ENCODE assay signal across 11 mouse cellular contexts in genomic region chr4:118589733-118590130, GRCm38 (mm10). TPM values are rescaled to one million over a fixed set of nuclear protein-coding genes. Genes with fewer than 3 reads are reported as not detected.
DNase-seq lines count a peak whose midpoint lies in the region; ATAC-seq and TF ChIP-seq lines count a peak whose summit lies in the region.
"Had no signal": no experiment of that assay in that cellular context is flagged by ENCODE, and none has a peak within 500 bp of the region (broad histone marks: within the 10 kb centered on the region; RNA-seq: fewer than 3 reads in every experiment).

No protein-coding gene starts in this region.

- H3K4me3 ChIP-seq in lung, embryonic 14.5 days (ENCODE audit: low read depth, low read length): no peak overlapping the region
- H3K4me3 ChIP-seq in embryonic facial prominence, embryonic 10.5 days: peak overlapping the region; percentile 18; the same call in 1 of the 2 replicates
- H3K4me3 ChIP-seq in limb, embryonic 14.5 days (replicated peaks; ENCODE audit: low read length): no peak overlapping the region
- H3K4me3 ChIP-seq in heart, embryonic 12.5 days: no peak overlapping the region
- H3K4me3 ChIP-seq: left cerebral cortex, adult 2 months had no signal

- no peak for ATAC-seq in lung, embryonic 14.5 days (ENCODE audit: insufficient read depth)
- no peak for ATAC-seq in limb, embryonic 14.5 days (ENCODE audit: low FRiP score, low read depth)
- no peak for ATAC-seq in heart, embryonic 12.5 days (ENCODE audit: insufficient number of reproducible peaks, low FRiP score)

- DNase-seq in lung, embryonic 14.5 days: peak; percentile 14
- no peak for DNase-seq in lung, postnatal 4 days
- peak; percentile 21 for DNase-seq in embryonic facial prominence, embryonic 10.5 days (ENCODE audit: low spot score)
- DNase-seq in limb, embryonic 14.5 days (ENCODE audit: low spot score): no peak
- DNase-seq in adrenal gland, adult 8-10 months: no peak
- DNase-seq in urinary bladder, postnatal 36 days (ENCODE audit: low spot score in 2 of 2): no peak
- DNase-seq: heart, adult 11 months; kidney, postnatal 25 days had no signal

- H3K27me3 ChIP-seq in lung, embryonic 14.5 days (ENCODE audit: insufficient read depth, low read length): no peaks in the 10 kb centered on the region
- no peaks in the 10 kb centered on the region; the same call in none of the 2 replicates for H3K27me3 ChIP-seq in embryonic facial prominence, embryonic 10.5 days (replicated peaks; ENCODE audit: low read depth, poor library complexity, severe bottlenecking)
- no peaks in the 10 kb centered on the region for H3K27me3 ChIP-seq in limb, embryonic 14.5 days (ENCODE audit: control insufficient read depth, insufficient read depth, low read length)
- H3K27me3 ChIP-seq in heart, embryonic 12.5 days (replicated peaks): no peaks in the 10 kb centered on the region; the same call in 1 of the 2 replicates

- no peak for TF ChIP-seq CTCF in lung, embryonic 14.5 days (IDR thresholded peaks at IDR 0.05; ENCODE audit: low read depth)

- no peak for TF ChIP-seq POLR2A in limb, embryonic 14.5 days (IDR thresholded peaks at IDR 0.05; ENCODE audit: borderline replicate concordance, extremely low read depth, insufficient read depth, insufficient read length)

- H3K27ac ChIP-seq in lung, embryonic 14.5 days (ENCODE audit: low read depth): no peak overlapping the region
- no peak overlapping the region for H3K27ac ChIP-seq in embryonic facial prominence, embryonic 10.5 days (replicated peaks)
- no peak overlapping the region for H3K27ac ChIP-seq in limb, embryonic 14.5 days (replicated peaks; ENCODE audit: low read depth, low read length)
- H3K27ac ChIP-seq in heart, embryonic 12.5 days (ENCODE audit: poor library complexity, severe bottlenecking): no peak overlapping the region
- H3K27ac ChIP-seq: left cerebral cortex, adult 2 months had no signal

- H3K36me3 ChIP-seq in lung, embryonic 14.5 days (ENCODE audit: insufficient read depth): no peaks in the 10 kb centered on the region
- no peaks in the 10 kb centered on the region for H3K36me3 ChIP-seq in embryonic facial prominence, embryonic 10.5 days (replicated peaks)
- H3K36me3 ChIP-seq in limb, embryonic 14.5 days (ENCODE audit: control insufficient read depth, insufficient read depth, low read length): no peaks in the 10 kb centered on the region
- no peaks in the 10 kb centered on the region for H3K36me3 ChIP-seq in heart, embryonic 12.5 days

- H3K9ac ChIP-seq in lung, embryonic 14.5 days: no peak overlapping the region
- H3K9ac ChIP-seq in limb, embryonic 14.5 days (ENCODE audit: low read depth, low read length, severe bottlenecking): 0 out of 2 replicates have a peak overlapping the region, but pooled peaks have one; percentile 16
- H3K9ac ChIP-seq in heart, embryonic 12.5 days: no peak overlapping the region

- 15% methylated on average over 7 of the region's 7 CpGs for WGBS in lung, embryonic 14.5 days
- WGBS in embryonic facial prominence, embryonic 10.5 days: 12% methylated on average over 7 of the region's 7 CpGs
- 14% methylated on average over 7 of the region's 7 CpGs for WGBS in limb, embryonic 14.5 days
- 5% methylated on average over 7 of the region's 7 CpGs for WGBS in heart, embryonic 12.5 days

- no peaks in the 10 kb centered on the region for H3K4me1 ChIP-seq in lung, embryonic 14.5 days (ENCODE audit: insufficient read depth)
- H3K4me1 ChIP-seq in embryonic facial prominence, embryonic 10.5 days: peaks cover 8% of the 10 kb centered on the region
- H3K4me1 ChIP-seq in limb, embryonic 14.5 days (ENCODE audit: control insufficient read depth, insufficient read depth, low read length): peaks cover 6% of the 10 kb centered on the region; the same call in 1 of the 2 replicates
- no peaks in the 10 kb centered on the region for H3K4me1 ChIP-seq in heart, embryonic 12.5 days (replicated peaks)

- H3K9me3 ChIP-seq in lung, embryonic 14.5 days (ENCODE audit: low read depth, low read length): no peaks in the 10 kb centered on the region
- no peaks in the 10 kb centered on the region; the same call in 1 of the 2 replicates for H3K9me3 ChIP-seq in embryonic facial prominence, embryonic 10.5 days
- no peaks in the 10 kb centered on the region for H3K9me3 ChIP-seq in limb, embryonic 14.5 days (ENCODE audit: control insufficient read depth, low read length)
- no peaks in the 10 kb centered on the region for H3K9me3 ChIP-seq in heart, embryonic 12.5 days (replicated peaks)

- H3K4me2 ChIP-seq in lung, embryonic 14.5 days: no peak overlapping the region
- H3K4me2 ChIP-seq in limb, embryonic 14.5 days (replicated peaks; ENCODE audit: low read depth, low read length, severe bottlenecking): no peak overlapping the region
- H3K4me2 ChIP-seq in heart, embryonic 12.5 days: no peak overlapping the region

RNA-seq across cellular contexts. Expression of gene Cfap57, which starts 30.8 kb away (rescaled TPM):
- polyA plus RNA-seq in lung, embryonic 14.5 days (2014; fragmentation: Nextera tagmentation; extraction: Ambion mirVana): 0.12 and 0.22 TPM in 2 replicates
- 0.39 and 0.49 TPM in 2 replicates for polyA plus RNA-seq in embryonic facial prominence, embryonic 10.5 days (2016; fragmentation: Nextera tagmentation; extraction: Ambion mirVana)
- polyA plus RNA-seq in limb, embryonic 14.5 days (2012; rRNA removed): 0.08 and 0.18 TPM in 2 replicates
- polyA plus RNA-seq in limb, embryonic 14.5 days (2014; fragmentation: Nextera tagmentation; extraction: Ambion mirVana): 0.25 and 0.65 TPM in 2 replicates
- total RNA-seq in adrenal gland, adult 8-10 months (2022): under 1 TPM in 2 of 4 experiments, not detected in 2; 0.06 to 0.22 TPM
- polyA plus RNA-seq in heart, embryonic 12.5 days (2016; fragmentation: Nextera tagmentation; extraction: Ambion mirVana): 0.76 and 0.80 TPM in 2 replicates
- total RNA-seq: megakaryocyte-erythroid progenitor cell, adult 5-6 weeks had no signal

RNA-seq across cellular contexts. Expression of gene Ebna1bp2, which starts 30.9 kb away (rescaled TPM):
- polyA plus RNA-seq in lung, embryonic 14.5 days (2014; fragmentation: Nextera tagmentation; extraction: Ambion mirVana): 161 and 166 TPM in 2 replicates
- polyA plus RNA-seq in embryonic facial prominence, embryonic 10.5 days (2016; fragmentation: Nextera tagmentation; extraction: Ambion mirVana): 191 and 209 TPM in 2 replicates
- polyA plus RNA-seq in limb, embryonic 14.5 days (2012; rRNA removed): 62.1 and 100 TPM in 2 replicates
- 139 and 148 TPM in 2 replicates for polyA plus RNA-seq in limb, embryonic 14.5 days (2014; fragmentation: Nextera tagmentation; extraction: Ambion mirVana)
- total RNA-seq in adrenal gland, adult 8-10 months (2022): 10 to 100 TPM; 69.8 to 83.0 (median 76.6) TPM
- 96.7 and 103 TPM in 2 replicates for polyA plus RNA-seq in heart, embryonic 12.5 days (2016; fragmentation: Nextera tagmentation; extraction: Ambion mirVana)

RNA-seq across cellular contexts. Expression of gene Tmem125, which starts 45.9 kb away (rescaled TPM):
- polyA plus RNA-seq in lung, embryonic 14.5 days (2014; fragmentation: Nextera tagmentation; extraction: Ambion mirVana): 3.3 and 3.6 TPM in 2 replicates
- polyA plus RNA-seq in embryonic facial prominence, embryonic 10.5 days (2016; fragmentation: Nextera tagmentation; extraction: Ambion mirVana): 0.79 and 1.1 TPM in 2 replicates
- polyA plus RNA-seq in limb, embryonic 14.5 days (2012; rRNA removed): 5.2 and 6.0 TPM in 2 replicates
- polyA plus RNA-seq in limb, embryonic 14.5 days (2014; fragmentation: Nextera tagmentation; extraction: Ambion mirVana): 7.6 and 11.1 TPM in 2 replicates
- total RNA-seq in adrenal gland, adult 8-10 months (2022): not detected
- polyA plus RNA-seq in heart, embryonic 12.5 days (2016; fragmentation: Nextera tagmentation; extraction: Ambion mirVana): 0.18 and 0.23 TPM in 2 replicates
- total RNA-seq: megakaryocyte-erythroid progenitor cell, adult 5-6 weeks had no signal

Comparison
In these comparisons a context has a peak if more than half of its experiments do, and no peak if none do; other contexts are left out.
1. DNase-seq: peak in lung, embryonic 14.5 days (single experiment) and embryonic facial prominence, embryonic 10.5 days (single experiment); none in lung, postnatal 4 days (0 of 2), limb, embryonic 14.5 days (single experiment), adrenal gland, adult 8-10 months (single experiment) and urinary bladder, postnatal 36 days (0 of 2).